Mouse (Mus musculus): ENCODE measurements around the gene Olfr1355. TPM values are rescaled to one million over a fixed set of nuclear protein-coding genes. Genes with fewer than 3 reads are reported as not detected.
"Not testable (repeated sequence)": the region's sequence is repeated elsewhere in the genome, so short reads cannot be mapped to it uniquely, and the experiment has no call there.

Gene Olfr1355
- total RNA-seq (2017) = not detected in 3 replicates

DNA sequence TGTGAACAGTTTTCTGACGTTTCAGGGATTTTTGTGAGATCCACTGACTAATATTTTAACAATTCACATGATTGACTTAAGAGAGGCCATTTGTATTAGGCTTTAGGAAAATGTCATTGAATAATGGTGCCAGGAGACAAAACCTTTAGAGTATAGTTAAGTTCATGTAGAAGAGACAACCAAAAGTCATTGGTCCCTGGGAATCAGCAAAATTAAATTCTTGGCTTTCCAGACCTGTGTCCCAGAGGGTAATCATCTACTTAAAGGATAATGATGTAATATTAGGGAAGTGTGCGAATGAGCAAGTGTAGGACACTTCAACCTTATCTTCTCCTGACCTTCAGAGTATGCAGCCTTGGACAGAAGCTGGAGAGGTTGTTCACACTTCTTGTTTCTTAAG lies at the start of gene Olfr1355:
TSS of gene Olfr1355 (plus strand) at position 301 of the 400 bp plus-strand sequence.
- no peak for ATAC-seq (replicated peaks; ENCODE audit: insufficient number of reproducible peaks, low FRiP score, low TSS enrichment, poor library complexity, severe bottlenecking)

DNA sequence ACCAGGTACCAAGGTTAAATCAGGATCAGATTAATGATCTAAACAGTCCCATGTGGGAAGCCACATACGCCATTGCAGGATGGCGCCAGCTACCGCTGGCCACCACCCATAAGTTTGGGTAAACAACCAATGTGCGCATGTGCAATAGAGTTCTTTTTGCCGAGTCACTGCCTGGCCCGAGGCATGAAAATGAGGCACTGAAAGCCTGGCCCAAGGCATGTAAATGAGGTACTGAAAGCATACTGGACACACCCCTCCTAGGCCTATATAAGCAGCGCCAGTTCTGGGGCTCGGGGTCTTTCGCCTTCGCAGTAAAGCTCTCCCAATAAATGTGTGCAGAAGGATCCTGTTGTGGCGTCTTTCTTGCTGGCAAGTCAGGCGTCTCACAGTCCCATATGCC lies 34.9 kb upstream of the Olfr1355 start:
- not testable (repeated sequence) for ATAC-seq (replicated peaks; ENCODE audit: insufficient number of reproducible peaks, low FRiP score, low TSS enrichment, poor library complexity, severe bottlenecking)

DNA sequence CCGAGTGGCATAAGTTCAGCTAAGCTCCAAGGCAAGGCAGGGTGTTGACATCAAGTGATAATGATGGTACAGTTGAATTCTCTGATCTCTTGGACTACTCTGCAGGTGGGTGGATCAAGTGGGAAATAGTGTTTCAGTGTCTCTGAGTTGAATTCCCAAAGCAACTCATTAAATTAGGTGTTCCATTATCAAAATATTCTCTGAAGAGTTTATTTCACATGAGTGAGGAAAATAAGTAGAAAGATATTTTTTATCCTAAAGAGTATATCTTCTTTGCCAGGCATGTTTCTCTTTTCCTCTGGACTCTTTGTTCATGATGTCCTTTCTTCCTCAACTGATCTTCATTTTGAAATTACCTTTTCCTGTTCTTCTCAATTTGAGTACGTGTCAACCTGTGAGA lies 23.3 kb upstream of the Olfr1355 start, which contains the start of gene Olfr1356:
TSS of gene Olfr1356 (minus strand) at position 101 of the 400 bp plus-strand sequence.
- no peak for ATAC-seq (replicated peaks; ENCODE audit: insufficient number of reproducible peaks, low FRiP score, low TSS enrichment, poor library complexity, severe bottlenecking)

DNA sequence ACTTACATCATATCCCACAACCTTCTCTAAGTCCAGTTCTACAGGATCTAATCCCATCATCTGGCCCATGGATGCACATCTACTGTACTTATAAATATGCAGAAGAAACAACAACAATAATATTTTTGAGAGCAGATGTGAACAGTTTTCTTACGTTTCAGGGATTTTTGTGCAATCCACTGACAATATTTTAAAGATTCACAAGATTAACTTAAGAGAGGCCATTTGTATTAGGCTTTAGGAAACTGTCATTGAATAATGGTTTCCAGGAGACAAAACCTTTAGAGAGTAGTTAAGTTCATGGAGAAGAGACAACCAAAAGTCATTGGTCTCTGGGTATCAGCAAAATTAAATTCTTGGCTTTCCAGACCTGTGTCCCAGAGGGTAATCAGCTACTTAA lies 37.5 kb downstream of the Olfr1355 start, which contains the start of gene Olfr1354:
TSS of gene Olfr1354 (plus strand) at position 301 of the 400 bp plus-strand sequence.
- not testable (repeated sequence) for ATAC-seq (replicated peaks; ENCODE audit: insufficient number of reproducible peaks, low FRiP score, low TSS enrichment, poor library complexity, severe bottlenecking)

Other genes starting within 250 kb of the Olfr1355 start
- not detected in 3 replicates for gene Casp14, start 157.2 kb upstream of the Olfr1355 start, total RNA-seq (2017)
- gene Ccdc105, start 122.5 kb upstream of the Olfr1355 start, total RNA-seq (2017) = not detected in 3 replicates
- not detected in 3 replicates for gene Slc1a6, start 95.0 kb upstream of the Olfr1355 start, total RNA-seq (2017)
- gene Olfr1356, start 23.4 kb upstream of the Olfr1355 start, total RNA-seq (2017) = not detected in 3 replicates
- not detected in 3 replicates for gene Olfr1354, start 37.6 kb downstream of the Olfr1355 start, total RNA-seq (2017)
- gene Olfr8, start 75.1 kb downstream of the Olfr1355 start, total RNA-seq (2017) = not detected in 3 replicates
- gene Olfr1353, start 87.8 kb downstream of the Olfr1355 start, total RNA-seq (2017) = not detected in 3 replicates
- not detected in 3 replicates for gene Olfr1352, start 105.5 kb downstream of the Olfr1355 start, total RNA-seq (2017)
- gene Olfr1351, start 136.9 kb downstream of the Olfr1355 start, total RNA-seq (2017) = not detected in 3 replicates
- not detected in 3 replicates for gene Olfr57, start 153.2 kb downstream of the Olfr1355 start, total RNA-seq (2017)
- 11.4 to 26.3 TPM (median 16.1 TPM) in 3 replicates for gene 2610008E11Rik, start 222.1 kb downstream of the Olfr1355 start, total RNA-seq (2017)